Mouse (Mus musculus): ENCODE data around the gene Arhgap44. TPM values are rescaled to one million over a fixed set of nuclear protein-coding genes. Genes with fewer than 3 reads are reported as not detected.

The Arhgap44 gene
- polyA plus RNA-seq, 1 experiment from 2014 or later = 5.9 TPM

- Histone ChIP-seq H3K4me3 (ENCODE audit: low read depth, low read length) (no peak overlapping the region), H3K4me2 (ENCODE audit: low read depth) (no peak overlapping the region), H3K27ac (ENCODE audit: low read depth, low read length) (no peak overlapping the region), H3K4me1 (ENCODE audit: control insufficient read depth, insufficient read depth, low read length) (no peaks in the 10 kb centered on the region), H3K36me3 (ENCODE audit: control insufficient read depth, insufficient read depth, low read length) (no peaks in the 10 kb centered on the region), H3K9ac (ENCODE audit: low read length) (no peak overlapping the region), H3K9me3 (ENCODE audit: control insufficient read depth, low read length) (no peaks in the 10 kb centered on the region), H3K27me3 (ENCODE audit: control insufficient read depth, insufficient read depth, low read length) (no peaks in the 10 kb centered on the region)
- whole genome bisulfite sequencing = 90% methylated on average over 3 of the region's 3 CpGs
- DNase-seq (ENCODE audit: low spot score) (no peak), ATAC-seq (ENCODE audit: insufficient read depth, low FRiP score, low TSS enrichment) (no peak)
Measured at GRCm38 (mm10) chr11:65104076-65104475, 58.7 kb downstream of the Arhgap44 start.

- Histone ChIP-seq H3K27ac (ENCODE audit: low read depth, low read length) (no peak overlapping the region), H3K4me2 (ENCODE audit: low read depth) (no peak overlapping the region), H3K36me3 (ENCODE audit: control insufficient read depth, insufficient read depth, low read length) (no peaks in the 10 kb centered on the region), H3K4me3 (ENCODE audit: low read depth, low read length) (no peak overlapping the region), H3K9me3 (ENCODE audit: control insufficient read depth, low read length) (no peaks in the 10 kb centered on the region), H3K9ac (ENCODE audit: low read length) (no peak overlapping the region), H3K27me3 (ENCODE audit: control insufficient read depth, insufficient read depth, low read length) (no peaks in the 10 kb centered on the region), H3K4me1 (ENCODE audit: control insufficient read depth, insufficient read depth, low read length) (no peaks in the 10 kb centered on the region)
- 81% methylated on average over 11 of the region's 11 CpGs for WGBS
- no peak for DNase-seq (ENCODE audit: low spot score)
- no peak for ATAC-seq (ENCODE audit: insufficient read depth, low FRiP score, low TSS enrichment)
Measured at GRCm38 (mm10) chr11:65101206-65101605, 61.6 kb downstream of the Arhgap44 start.

GRCm38 (mm10) chr11:65100031-65100430 is 62.7 kb downstream of the Arhgap44 start:
- Histone ChIP-seq H3K27ac (ENCODE audit: low read depth, low read length) (no peak overlapping the region), H3K9me3 (ENCODE audit: control insufficient read depth, low read length) (no peaks in the 10 kb centered on the region), H3K36me3 (ENCODE audit: control insufficient read depth, insufficient read depth, low read length) (no peaks in the 10 kb centered on the region), H3K4me1 (ENCODE audit: control insufficient read depth, insufficient read depth, low read length) (no peaks in the 10 kb centered on the region), H3K9ac (ENCODE audit: low read length) (no peak overlapping the region), H3K4me2 (ENCODE audit: low read depth) (no peak overlapping the region), H3K27me3 (ENCODE audit: control insufficient read depth, insufficient read depth, low read length) (no peaks in the 10 kb centered on the region), H3K4me3 (ENCODE audit: low read depth, low read length) (no peak overlapping the region)
- ATAC-seq (ENCODE audit: insufficient read depth, low FRiP score, low TSS enrichment) = no peak
- no peak for DNase-seq (ENCODE audit: low spot score)
- 94% methylated on average over 8 of the region's 8 CpGs for WGBS

GRCm38 (mm10) chr11:65097526-65098070 is 65.2 kb downstream of the Arhgap44 start:
- H3K27ac ChIP-seq (ENCODE audit: low read depth, low read length) = no peak overlapping the region
- 85% methylated on average over 4 of the region's 4 CpGs for WGBS
- DNase-seq (ENCODE audit: low spot score) (no peak), ATAC-seq (ENCODE audit: insufficient read depth, low FRiP score, low TSS enrichment) (no peak)
- H3K4me1 ChIP-seq (ENCODE audit: control insufficient read depth, insufficient read depth, low read length) = no peaks in the 10 kb centered on the region
- no peaks in the 10 kb centered on the region for H3K27me3 ChIP-seq (ENCODE audit: control insufficient read depth, insufficient read depth, low read length)
- H3K36me3 ChIP-seq (ENCODE audit: control insufficient read depth, insufficient read depth, low read length) = no peaks in the 10 kb centered on the region
- no peak overlapping the region for H3K4me2 ChIP-seq (ENCODE audit: low read depth)
- H3K4me3 ChIP-seq (ENCODE audit: low read depth, low read length) = no peak overlapping the region
- H3K9me3 ChIP-seq (ENCODE audit: control insufficient read depth, low read length) = no peaks in the 10 kb centered on the region
- H3K9ac ChIP-seq (ENCODE audit: low read length) = no peak overlapping the region

- H3K36me3 ChIP-seq (ENCODE audit: control insufficient read depth, insufficient read depth, low read length) = no peaks in the 10 kb centered on the region
- no peak overlapping the region for H3K27ac ChIP-seq (ENCODE audit: low read depth, low read length)
- ATAC-seq (ENCODE audit: insufficient read depth, low FRiP score, low TSS enrichment) (no peak), DNase-seq (ENCODE audit: low spot score) (no peak)
- H3K4me2 ChIP-seq (ENCODE audit: low read depth) = no peak overlapping the region
- no peaks in the 10 kb centered on the region for H3K27me3 ChIP-seq (ENCODE audit: control insufficient read depth, insufficient read depth, low read length)
- H3K9ac ChIP-seq (ENCODE audit: low read length) = no peak overlapping the region
- H3K4me1 ChIP-seq (ENCODE audit: control insufficient read depth, insufficient read depth, low read length) = no peaks in the 10 kb centered on the region
- no peaks in the 10 kb centered on the region for H3K9me3 ChIP-seq (ENCODE audit: control insufficient read depth, low read length)
- H3K4me3 ChIP-seq (ENCODE audit: low read depth, low read length) = no peak overlapping the region
- WGBS = 97% methylated on average over 5 of the region's 5 CpGs
Measured at GRCm38 (mm10) chr11:65096866-65097265, 65.9 kb downstream of the Arhgap44 start.

GRCm38 (mm10) chr11:65092851-65093250 is 69.9 kb downstream of the Arhgap44 start:
- DNase-seq (ENCODE audit: low spot score) (no peak), ATAC-seq (ENCODE audit: insufficient read depth, low FRiP score, low TSS enrichment) (no peak)
- Histone ChIP-seq H3K27me3 (ENCODE audit: control insufficient read depth, insufficient read depth, low read length) (no peaks in the 10 kb centered on the region), H3K4me1 (ENCODE audit: control insufficient read depth, insufficient read depth, low read length) (no peaks in the 10 kb centered on the region), H3K4me2 (ENCODE audit: low read depth) (no peak overlapping the region), H3K36me3 (ENCODE audit: control insufficient read depth, insufficient read depth, low read length) (no peaks in the 10 kb centered on the region), H3K27ac (ENCODE audit: low read depth, low read length) (no peak overlapping the region), H3K9ac (ENCODE audit: low read length) (no peak overlapping the region), H3K9me3 (ENCODE audit: control insufficient read depth, low read length) (no peaks in the 10 kb centered on the region), H3K4me3 (ENCODE audit: low read depth, low read length) (no peak overlapping the region)
- WGBS = 86% methylated on average over 8 of the region's 8 CpGs

- DNase-seq (ENCODE audit: low spot score) (no peak), ATAC-seq (ENCODE audit: insufficient read depth, low FRiP score, low TSS enrichment) (no peak)
- no peaks in the 10 kb centered on the region for H3K36me3 ChIP-seq (ENCODE audit: control insufficient read depth, insufficient read depth, low read length)
- no peak overlapping the region for H3K27ac ChIP-seq (ENCODE audit: low read depth, low read length)
- no peak overlapping the region for H3K4me2 ChIP-seq (ENCODE audit: low read depth)
- no peaks in the 10 kb centered on the region for H3K9me3 ChIP-seq (ENCODE audit: control insufficient read depth, low read length)
- no peaks in the 10 kb centered on the region for H3K27me3 ChIP-seq (ENCODE audit: control insufficient read depth, insufficient read depth, low read length)
- H3K9ac ChIP-seq (ENCODE audit: low read length) = no peak overlapping the region
- H3K4me1 ChIP-seq (ENCODE audit: control insufficient read depth, insufficient read depth, low read length) = no peaks in the 10 kb centered on the region
- no peak overlapping the region for H3K4me3 ChIP-seq (ENCODE audit: low read depth, low read length)
- WGBS = 86% methylated on average over 6 of the region's 6 CpGs
Measured at GRCm38 (mm10) chr11:65090386-65090785, 72.4 kb downstream of the Arhgap44 start.

GRCm38 (mm10) chr11:65089982-65090381 is 72.8 kb downstream of the Arhgap44 start:
- H3K4me1 ChIP-seq (ENCODE audit: control insufficient read depth, insufficient read depth, low read length) = no peaks in the 10 kb centered on the region
- ATAC-seq (ENCODE audit: insufficient read depth, low FRiP score, low TSS enrichment) (no peak), DNase-seq (ENCODE audit: low spot score) (no peak)
- WGBS = 87% methylated on average over 3 of the region's 3 CpGs
- no peaks in the 10 kb centered on the region for H3K9me3 ChIP-seq (ENCODE audit: control insufficient read depth, low read length)
- H3K9ac ChIP-seq (ENCODE audit: low read length) = no peak overlapping the region
- H3K4me3 ChIP-seq (ENCODE audit: low read depth, low read length) = no peak overlapping the region
- H3K36me3 ChIP-seq (ENCODE audit: control insufficient read depth, insufficient read depth, low read length) = no peaks in the 10 kb centered on the region
- no peak overlapping the region for H3K27ac ChIP-seq (ENCODE audit: low read depth, low read length)
- no peaks in the 10 kb centered on the region for H3K27me3 ChIP-seq (ENCODE audit: control insufficient read depth, insufficient read depth, low read length)
- no peak overlapping the region for H3K4me2 ChIP-seq (ENCODE audit: low read depth)

- H3K27me3 ChIP-seq (ENCODE audit: control insufficient read depth, insufficient read depth, low read length) = no peaks in the 10 kb centered on the region
- WGBS = 90% methylated on average over 6 of the region's 6 CpGs
- no peak for DNase-seq (ENCODE audit: low spot score)
- H3K9ac ChIP-seq (ENCODE audit: low read length) = no peak overlapping the region
- H3K4me2 ChIP-seq (ENCODE audit: low read depth) = no peak overlapping the region
- H3K4me3 ChIP-seq (ENCODE audit: low read depth, low read length) = no peak overlapping the region
- no peaks in the 10 kb centered on the region for H3K9me3 ChIP-seq (ENCODE audit: control insufficient read depth, low read length)
- no peaks in the 10 kb centered on the region for H3K36me3 ChIP-seq (ENCODE audit: control insufficient read depth, insufficient read depth, low read length)
- H3K4me1 ChIP-seq (ENCODE audit: control insufficient read depth, insufficient read depth, low read length) = no peaks in the 10 kb centered on the region
- no peak for ATAC-seq (ENCODE audit: insufficient read depth, low FRiP score, low TSS enrichment)
- no peak overlapping the region for H3K27ac ChIP-seq (ENCODE audit: low read depth, low read length)
Measured at GRCm38 (mm10) chr11:65089282-65089681, 73.5 kb downstream of the Arhgap44 start.

Data from neural tube, embryonic 11.5 days (tissue).